Mouse (Mus musculus) testis, adult 2 months (tissue): ENCODE results near the gene Ube2u.

Source experiments
- CTCF ChIP-seq: fragments of 200-500 bp; IDR thresholded peaks from 2 replicates; pipeline ENCODE4 v1.5.1; 2012; ENCODE audit warnings: low read depth, mild to moderate bottlenecking, inconsistent platforms, low read length, moderate library complexity; ENCODE audit not compliant: control insufficient read depth, insufficient read depth, insufficient replicate concordance
- POLR2A ChIP-seq: fragments of 200-500 bp; IDR thresholded peaks from 2 replicates; pipeline ENCODE4 v1.6.1; 2012; ENCODE audit warnings: low read depth, mild to moderate bottlenecking, inconsistent platforms, low read length, moderate library complexity; ENCODE audit not compliant: control insufficient read depth

DNA sequence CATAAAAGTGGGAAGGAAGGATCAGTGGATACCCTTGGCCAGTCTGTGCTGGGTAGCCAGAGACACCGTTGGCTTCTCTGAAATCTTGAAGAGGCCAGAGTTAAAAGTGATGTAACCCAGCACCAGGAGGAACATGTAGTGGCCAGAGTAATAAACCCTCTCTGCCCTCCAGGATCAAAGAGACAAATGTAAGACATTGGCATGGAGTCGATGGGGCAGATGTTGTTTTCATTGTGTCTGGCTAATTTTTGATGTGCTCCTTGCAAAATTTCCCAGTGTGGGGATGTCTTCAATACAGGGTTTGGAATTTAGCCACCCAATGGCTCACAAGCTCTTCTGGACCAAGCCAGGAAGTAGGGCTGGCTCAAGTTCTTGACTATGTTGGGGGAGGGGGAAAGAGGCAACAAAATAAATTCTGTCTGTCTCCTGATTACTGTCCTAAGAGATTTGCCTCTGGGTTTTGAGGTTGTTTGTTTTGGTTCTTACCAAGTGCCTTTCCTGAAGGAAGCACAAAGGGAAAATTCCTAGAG, 49.2 kb upstream of the Ube2u start:
- no peak for TF ChIP-seq POLR2A
- TF ChIP-seq CTCF, result no peak
